Mouse (Mus musculus): ENCODE data around the gene Ccnjl.
A peak's percentile ranks its signal among the peaks of the same experiment; 100 is the strongest.

The Ccnjl gene

GRCm38 (mm10) chr11:43528683-43529499, at the start of gene Ccnjl:
TSS of gene Ccnjl (plus strand) at chr11:43528784.
- DNase-seq (ENCODE audit: low spot score in 2 of 2): peak in 1 of 2 experiments; percentile 18

- no peak for DNase-seq (ENCODE audit: low spot score in 2 of 2)
These were observed 49.2 kb upstream of the Ccnjl start for GRCm38 (mm10) chr11:43479376-43479775.

DNA sequence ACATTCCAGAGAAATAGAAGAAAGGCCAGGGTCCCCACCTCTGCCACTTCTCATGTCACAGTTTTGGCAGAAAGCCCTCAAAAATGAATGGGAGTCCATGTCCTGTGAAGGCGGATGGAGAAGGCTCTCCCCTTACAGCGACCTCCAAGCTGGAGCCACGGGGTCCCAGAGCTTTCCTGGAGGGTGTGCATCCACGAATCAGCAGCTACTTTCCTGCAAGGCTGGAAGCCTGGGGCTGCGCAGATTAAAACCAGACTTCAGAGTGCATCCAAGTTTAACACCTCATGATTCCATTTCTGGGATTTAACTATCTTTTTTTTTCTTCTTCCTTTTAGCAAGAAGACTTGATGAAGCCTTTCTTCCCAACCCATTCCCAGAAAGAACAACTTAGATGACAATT, 48.0 kb upstream of the Ccnjl start:
- no peak for DNase-seq (ENCODE audit: low spot score in 2 of 2)

- no peak for DNase-seq (ENCODE audit: low spot score in 2 of 2)
These were observed 46.7 kb upstream of the Ccnjl start for GRCm38 (mm10) chr11:43481672-43482522.

DNA sequence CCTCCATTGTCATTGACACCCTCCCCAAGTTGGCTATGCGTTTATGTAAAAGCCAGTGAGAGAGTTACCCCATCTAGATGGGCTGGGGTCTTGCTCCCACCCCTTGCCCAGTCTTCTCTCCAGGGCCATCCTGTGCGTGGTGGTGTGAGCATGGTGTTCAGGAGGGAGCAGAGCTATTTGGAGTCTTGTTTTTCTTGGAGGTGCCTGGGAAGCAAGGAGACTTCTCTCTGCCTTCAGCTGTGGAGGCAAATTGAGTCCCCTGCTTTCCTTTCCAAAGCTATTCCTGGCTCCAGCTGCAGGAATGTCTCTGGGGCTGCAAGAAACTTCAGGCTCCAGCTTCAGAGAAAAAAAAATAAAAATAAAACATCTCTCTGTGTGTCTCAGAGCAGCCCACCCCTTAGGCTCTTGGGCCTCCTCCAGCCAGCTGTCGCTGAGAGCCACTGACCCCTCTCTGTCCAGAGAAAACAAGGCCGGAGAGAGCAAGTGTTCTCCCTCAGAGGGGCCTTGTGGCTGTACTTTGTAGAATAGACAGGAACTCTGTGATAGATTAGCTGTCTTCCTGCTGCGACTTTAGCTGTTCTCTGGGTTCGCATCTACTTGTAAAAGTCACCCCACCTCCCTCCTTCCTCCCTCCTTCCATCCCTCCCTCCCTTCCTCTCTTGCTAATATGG, 45.3 kb upstream of the Ccnjl start:
- DNase-seq (ENCODE audit: low spot score in 2 of 2): no peak

DNA sequence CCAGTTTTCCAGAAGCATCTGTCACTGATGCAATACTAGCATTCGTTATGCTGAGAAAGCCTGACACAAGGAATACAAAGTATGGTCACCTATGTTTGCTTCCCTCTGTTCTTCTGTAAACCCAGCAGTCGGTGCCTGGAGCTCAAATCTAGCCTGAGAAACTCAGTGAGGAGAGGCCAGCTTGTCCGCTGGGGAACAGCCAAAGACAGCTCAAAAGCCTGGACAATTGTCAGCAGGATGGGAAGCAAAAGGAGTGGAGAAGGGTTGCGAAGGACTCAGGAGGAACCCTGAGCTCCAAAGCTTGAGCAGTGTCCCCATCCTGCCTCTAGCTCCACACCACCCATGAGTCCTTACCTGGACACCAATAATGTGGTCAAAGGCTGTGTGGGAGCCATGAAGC, 44.5 kb upstream of the Ccnjl start:
- DNase-seq (ENCODE audit: low spot score in 2 of 2): no peak

GRCm38 (mm10) chr11:43484652-43485051, 43.9 kb upstream of the Ccnjl start:
- DNase-seq (ENCODE audit: low spot score in 2 of 2): no peak

DNA sequence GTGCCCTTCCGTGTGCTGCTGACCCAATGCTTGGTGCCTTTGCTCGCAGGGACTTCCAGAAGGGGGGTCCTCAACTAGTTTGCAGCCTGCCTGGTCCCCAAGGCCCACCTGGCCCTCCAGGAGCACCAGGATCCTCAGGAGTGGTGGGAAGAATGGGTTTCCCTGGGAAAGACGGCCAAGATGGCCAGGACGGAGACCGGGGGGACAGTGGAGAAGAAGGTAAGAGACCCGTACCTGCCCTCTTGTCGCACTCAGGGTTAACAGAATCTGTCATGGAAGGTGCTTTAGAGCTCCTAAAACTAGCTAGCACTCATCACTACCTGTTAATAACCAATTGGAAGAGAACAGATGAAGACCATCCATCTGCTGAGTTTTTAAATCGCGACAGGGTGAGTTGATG, 42.7 kb upstream of the Ccnjl start:
- no peak for DNase-seq (ENCODE audit: low spot score in 2 of 2)

DNA sequence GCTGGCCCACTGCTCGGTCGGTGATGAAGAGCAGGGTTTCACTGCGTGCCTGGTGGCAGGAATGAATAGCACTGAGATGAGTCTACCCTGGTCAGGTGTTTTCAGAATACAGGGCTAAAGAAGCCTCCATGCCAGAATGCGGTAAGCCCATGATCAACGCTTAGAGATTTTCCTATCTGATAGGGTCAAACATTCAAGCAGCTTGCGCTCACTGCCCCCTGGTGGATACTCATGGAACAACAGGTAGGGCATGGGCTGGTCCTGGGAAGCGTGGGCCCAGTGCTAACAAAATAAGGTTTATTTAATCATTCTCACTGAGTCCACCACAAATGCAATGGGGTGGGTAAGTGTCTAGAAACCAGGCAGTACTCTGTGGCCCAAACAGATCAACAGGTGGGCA, 35.9 kb upstream of the Ccnjl start:
- DNase-seq (ENCODE audit: low spot score in 2 of 2): peak; percentile 53 to 58

DNA sequence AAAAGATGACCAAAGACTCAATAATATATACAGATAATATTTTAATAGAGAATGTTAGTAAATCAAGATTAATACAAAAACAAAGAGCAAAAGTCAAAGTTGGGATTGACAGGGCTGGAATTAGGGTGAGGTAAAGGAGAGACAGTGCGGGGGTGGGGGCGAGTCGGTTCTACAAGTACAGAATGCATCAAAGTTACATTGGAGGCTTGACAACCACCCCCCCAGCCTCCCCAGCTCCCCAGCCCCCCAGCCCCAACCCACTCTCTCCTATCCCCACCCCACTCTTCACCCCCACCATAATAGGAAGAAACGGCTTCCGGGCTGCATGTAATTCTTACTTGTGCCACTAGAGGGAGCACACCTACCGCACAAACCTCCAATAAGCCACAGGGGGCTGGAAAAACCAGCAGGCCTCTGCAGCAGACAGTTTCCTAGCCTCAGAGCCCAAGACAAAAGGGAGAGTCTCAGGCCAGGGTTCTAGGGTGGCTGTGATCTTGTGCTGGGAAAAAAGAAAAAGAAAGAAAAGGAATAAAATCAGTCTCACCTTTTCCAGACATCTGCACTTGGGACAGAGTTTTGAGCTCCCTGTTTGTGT, 34.7 kb upstream of the Ccnjl start:
- DNase-seq (ENCODE audit: low spot score in 2 of 2): peak; percentile 42 to 60

GRCm38 (mm10) chr11:43495037-43495436, 33.5 kb upstream of the Ccnjl start:
- DNase-seq (ENCODE audit: low spot score in 2 of 2): no peak

DNA sequence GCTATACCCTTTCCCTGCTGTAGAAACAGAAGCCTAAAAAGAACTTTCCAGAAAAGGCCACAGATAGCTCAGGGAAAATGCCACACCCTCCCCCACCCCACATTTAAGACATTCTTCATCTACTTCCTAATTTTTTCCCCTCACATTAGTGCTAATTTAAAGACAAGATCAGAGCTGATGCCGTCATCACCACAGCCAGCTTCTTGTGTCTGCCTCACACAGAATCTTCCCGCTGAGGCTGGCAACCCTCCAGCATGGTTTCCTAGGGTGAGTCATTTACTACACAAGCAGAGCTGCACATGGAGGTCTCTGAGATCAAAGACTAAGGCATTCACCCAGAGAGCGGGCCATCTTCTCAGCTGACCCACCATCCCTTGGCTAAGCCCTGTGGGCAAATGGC, 33.1 kb upstream of the Ccnjl start:
- DNase-seq (ENCODE audit: low spot score in 2 of 2): no peak

DNA sequence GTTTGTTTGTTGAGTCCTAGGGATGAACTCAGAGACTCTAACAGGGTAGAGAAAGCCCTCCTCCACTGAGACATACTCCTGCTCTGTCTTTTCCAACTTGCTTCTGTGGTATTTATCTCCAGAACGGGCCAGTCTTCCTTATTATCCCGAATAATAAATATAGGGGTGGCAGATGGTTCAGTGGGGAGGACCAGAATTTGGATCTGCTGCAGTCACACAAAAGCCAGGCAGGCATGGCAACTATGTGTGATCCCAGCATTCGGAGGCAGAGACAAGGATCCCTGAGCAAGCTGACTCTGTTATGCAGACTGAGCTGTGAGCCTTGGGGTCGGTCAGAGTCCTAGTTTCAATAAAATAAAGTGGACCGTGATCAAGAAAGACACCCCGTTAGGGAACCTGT, 27.3 kb upstream of the Ccnjl start:
- DNase-seq (ENCODE audit: low spot score in 2 of 2): no peak

- DNase-seq (ENCODE audit: low spot score in 2 of 2): no peak
These were observed 23.4 kb upstream of the Ccnjl start for GRCm38 (mm10) chr11:43505188-43505587.

DNA sequence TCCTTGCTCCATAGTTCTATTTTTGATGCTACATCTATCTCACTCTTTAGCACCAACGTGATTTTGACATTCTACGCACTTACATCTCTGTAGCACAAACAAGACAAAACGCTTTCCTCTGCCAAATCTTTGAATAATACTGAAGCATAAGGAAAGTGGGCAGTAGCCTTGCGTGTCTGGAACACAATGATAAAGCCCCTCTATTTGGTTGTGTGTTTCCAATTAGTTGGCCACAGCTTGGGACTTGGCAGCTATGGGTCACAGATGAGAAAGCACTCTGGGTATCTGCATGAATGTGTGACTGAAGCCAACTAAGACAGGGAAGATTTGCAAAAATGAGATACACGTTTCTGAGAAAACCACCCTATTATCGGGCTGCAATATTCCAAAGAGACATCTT, 20.6 kb upstream of the Ccnjl start:
- DNase-seq (ENCODE audit: low spot score in 2 of 2): no peak

GRCm38 (mm10) chr11:43509878-43510277, 18.7 kb upstream of the Ccnjl start:
- no peak for DNase-seq (ENCODE audit: low spot score in 2 of 2)

- no peak for DNase-seq (ENCODE audit: low spot score in 2 of 2)
These were observed 15.9 kb upstream of the Ccnjl start for GRCm38 (mm10) chr11:43512661-43513190.

GRCm38 (mm10) chr11:43516344-43517021, 12.1 kb upstream of the Ccnjl start:
- no peak for DNase-seq (ENCODE audit: low spot score in 2 of 2)

DNA sequence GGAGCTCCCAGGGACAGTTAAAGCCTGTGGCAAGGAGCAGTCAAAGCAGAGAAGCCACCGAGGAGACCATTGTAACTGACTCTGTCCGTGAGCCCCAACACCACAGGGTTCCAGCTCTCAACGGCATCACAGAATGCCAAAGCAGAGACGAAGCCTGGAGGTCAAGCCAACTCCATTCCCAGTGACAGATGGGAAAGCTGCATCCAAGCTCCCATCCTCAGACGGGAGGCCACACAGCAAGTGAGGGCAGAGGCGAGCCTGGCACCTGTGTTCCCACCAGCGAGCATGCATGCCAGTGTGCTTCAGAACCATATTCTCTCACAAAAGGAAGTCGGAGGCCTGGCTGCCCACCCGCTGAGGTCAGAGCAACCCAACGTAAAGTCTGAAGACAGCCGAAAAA, 10.9 kb upstream of the Ccnjl start:
- no peak for DNase-seq (ENCODE audit: low spot score in 2 of 2)

DNA sequence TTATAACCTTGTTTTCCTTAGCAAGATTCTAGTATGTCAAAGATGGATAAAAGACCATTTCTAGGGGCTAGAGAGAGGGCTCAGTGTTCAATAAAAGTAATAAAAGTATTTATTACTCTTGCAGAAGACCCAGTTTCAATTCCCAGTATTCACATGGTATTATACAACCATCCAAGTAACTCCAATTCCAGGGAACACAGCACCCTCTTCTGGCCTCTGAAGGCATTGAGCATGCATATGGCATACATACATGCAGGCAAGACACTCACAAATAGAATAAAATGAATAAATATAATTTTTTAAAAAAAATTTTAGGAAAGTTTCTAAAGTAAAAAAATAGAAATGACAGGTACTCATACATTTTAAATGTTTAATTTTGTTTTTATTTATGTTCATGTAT, 10.5 kb upstream of the Ccnjl start:
- no peak for DNase-seq (ENCODE audit: low spot score in 2 of 2)

DNA sequence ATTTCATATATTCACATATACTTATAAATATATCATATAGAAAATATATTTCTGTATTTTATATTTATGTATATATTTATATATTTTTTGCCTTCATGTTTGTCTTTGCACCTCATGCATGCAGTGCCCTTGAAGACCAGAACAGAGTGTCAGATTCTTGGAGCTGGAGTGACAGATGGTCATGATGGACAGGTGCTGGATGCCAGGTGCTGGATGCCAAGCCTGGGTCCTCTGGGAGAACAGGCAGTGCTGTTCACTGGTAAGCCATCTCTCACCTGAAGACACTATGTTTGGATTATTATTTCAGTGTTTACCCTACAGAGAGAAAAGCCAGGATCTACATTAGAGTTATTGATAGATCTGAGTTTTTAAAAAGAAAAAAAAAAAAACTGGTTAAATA, 9.8 kb upstream of the Ccnjl start:
- no peak for DNase-seq (ENCODE audit: low spot score in 2 of 2)
